Mouse (Mus musculus) lung, postnatal 0 days (tissue): ENCODE results near the gene Hao1. TPM values are rescaled to one million over a fixed set of nuclear protein-coding genes. Genes with fewer than 3 reads are reported as not detected.
A peak's percentile ranks its signal among the peaks of the same experiment; 100 is the strongest.

Source experiments
- ATAC-seq: fragments of 200-750 bp; cut with Nextera tagmentation; 2 replicates; pipeline ENCODE4 v1.8.0; 2017; ENCODE audit warnings: moderate library complexity
- DNase-seq: peaks from one replicate; pipeline ENCODE4 v3.0.0-alpha.2; 2016; ENCODE audit warnings: low spot score
- H3K27ac ChIP-seq: fragments of 300-500 bp; sonication (generic); 2 replicates; pipeline ENCODE4 v1.5.1; 2014; ENCODE audit warnings: antibody characterized with exemption, mild to moderate bottlenecking, low read length, mixed read lengths
- H3K27me3 ChIP-seq: fragments of 300-500 bp; sonication (generic); replicated peaks from 2 replicates; pipeline ENCODE4 v1.6.1; 2014; ENCODE audit warnings: low read length, mixed read lengths; ENCODE audit not compliant: insufficient read depth
- H3K36me3 ChIP-seq: fragments of 300-500 bp; sonication (generic); 2 replicates; pipeline ENCODE4 v1.6.1; 2014; ENCODE audit warnings: low read length, mixed read lengths; ENCODE audit not compliant: insufficient read depth
- H3K4me1 ChIP-seq: fragments of 300-500 bp; sonication (generic); 2 replicates; pipeline ENCODE4 v1.6.1; 2014; ENCODE audit warnings: antibody characterized with exemption, low read depth, low read length, mixed read lengths; ENCODE audit not compliant: insufficient read depth
- H3K4me2 ChIP-seq: fragments of 300-500 bp; sonication (generic); replicated peaks from 2 replicates; pipeline ENCODE4 v1.6.1; 2014; ENCODE audit warnings: low read depth, mild to moderate bottlenecking, low read length, moderate library complexity, mixed read lengths
- H3K4me3 ChIP-seq: fragments of 300-500 bp; sonication (generic); 2 replicates; pipeline ENCODE4 v1.5.1; 2014; ENCODE audit warnings: low read depth, low read length
- H3K9ac ChIP-seq: fragments of 300-500 bp; sonication (generic); replicated peaks from 2 replicates; pipeline ENCODE4 v1.6.1; 2014; ENCODE audit warnings: low read depth, mild to moderate bottlenecking
- H3K9me3 ChIP-seq: fragments of 300-500 bp; sonication (generic); 2 replicates; pipeline ENCODE4 v1.6.1; 2016; ENCODE audit warnings: low read length, mixed read lengths
- CTCF ChIP-seq: IDR thresholded peaks from 2 replicates; pipeline ENCODE4 v1.5.1; 2016; ENCODE audit warnings: antibody characterized with exemption, mild to moderate bottlenecking
- EP300 ChIP-seq: IDR thresholded peaks from 2 replicates; pipeline ENCODE4 v1.6.1; 2016; ENCODE audit warnings: antibody characterized with exemption, mild to moderate bottlenecking, control low read depth
- WGBS: fragments of 180-500 bp; shearing (Covaris S2); extraction: QIAGEN DNeasy Blood & Tissue Kit; methylation state at CpG from one replicate; pipeline ENCODE4 v1.1.7; 2014; 5-methylcytosine and 5-hydroxymethylcytosine counted together
- polyA plus RNA-seq: library from polyadenylated mRNA; unstranded; fragments of >200 nt; fragmentation: Nextera tagmentation; extraction: Ambion mirVana; gene quantifications from 2 replicates; pipeline ENCODE4 v1.2.1, GENCODE M21; 2015

Gene Hao1
- 0.06 and 0.11 TPM in 2 replicates for polyA plus RNA-seq

- no peak within 1 kb of the TSS for H3K27ac ChIP-seq
- no peak for TF ChIP-seq CTCF
- TF ChIP-seq EP300, result no peak
- WGBS, result 77% methylated on average over 8 of the region's 8 CpGs
- DNase-seq (no peak), ATAC-seq (no peak)
- no peaks in the 10 kb centered on the region for H3K9me3 ChIP-seq
- no peak within 1 kb of the TSS for H3K4me2 ChIP-seq
- H3K36me3 ChIP-seq, result no peaks in the 10 kb centered on the region
- no peaks in the 10 kb centered on the region for H3K27me3 ChIP-seq
- no peaks in the 10 kb centered on the region for H3K4me1 ChIP-seq
- no peak within 1 kb of the TSS for H3K9ac ChIP-seq
- H3K4me3 ChIP-seq, result no peak within 1 kb of the TSS
Measured at GRCm38 (mm10) chr2:134554221-134554727, at the start of gene Hao1. Hao1 (minus strand) TSS chr2:134554368.

GRCm38 (mm10) chr2:134591081-134591694, 37.0 kb upstream of the Hao1 start:
- TF ChIP-seq EP300 (no peak), CTCF (no peak)
- Histone ChIP-seq H3K27ac (no peak overlapping the region), H3K36me3 (no peaks in the 10 kb centered on the region), H3K9me3 (no peaks in the 10 kb centered on the region), H3K9ac (no peak overlapping the region), H3K27me3 (no peaks in the 10 kb centered on the region), H3K4me3 (no peak overlapping the region), H3K4me2 (no peak overlapping the region), H3K4me1 (no peaks in the 10 kb centered on the region)
- no peak for DNase-seq
- WGBS, result 93% methylated on average over 6 of the region's 6 CpGs
- no peak for ATAC-seq

DNA sequence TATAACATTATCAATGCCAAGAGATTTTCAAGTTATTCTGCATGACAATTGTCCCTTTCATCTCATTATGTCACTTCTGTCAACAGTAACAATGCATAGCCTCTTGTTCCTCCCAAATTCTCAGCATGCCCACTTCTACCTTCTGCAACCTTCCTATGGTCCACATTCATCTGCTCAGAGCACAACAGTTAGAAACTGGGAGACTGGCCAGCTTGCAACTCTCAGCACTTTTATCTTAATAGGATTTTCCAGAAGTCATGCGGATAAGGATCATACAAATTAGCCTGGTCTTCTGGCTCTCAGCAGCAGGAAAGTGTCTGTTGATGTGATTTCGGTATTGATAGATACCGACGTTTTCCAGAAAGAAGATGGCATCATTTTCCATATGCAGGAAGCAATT, 31.1 kb upstream of the Hao1 start:
- Histone ChIP-seq H3K4me3 (no peak overlapping the region), H3K9me3 (no peaks in the 10 kb centered on the region), H3K4me1 (no peaks in the 10 kb centered on the region), H3K36me3 (no peaks in the 10 kb centered on the region), H3K4me2 (no peak overlapping the region), H3K9ac (no peak overlapping the region), H3K27me3 (no peaks in the 10 kb centered on the region), H3K27ac (no peak overlapping the region)
- DNase-seq, result no peak
- no peak for ATAC-seq
- TF ChIP-seq EP300 (no peak), CTCF (no peak)
- 31% methylated on average over 4 of the region's 4 CpGs for WGBS

DNA sequence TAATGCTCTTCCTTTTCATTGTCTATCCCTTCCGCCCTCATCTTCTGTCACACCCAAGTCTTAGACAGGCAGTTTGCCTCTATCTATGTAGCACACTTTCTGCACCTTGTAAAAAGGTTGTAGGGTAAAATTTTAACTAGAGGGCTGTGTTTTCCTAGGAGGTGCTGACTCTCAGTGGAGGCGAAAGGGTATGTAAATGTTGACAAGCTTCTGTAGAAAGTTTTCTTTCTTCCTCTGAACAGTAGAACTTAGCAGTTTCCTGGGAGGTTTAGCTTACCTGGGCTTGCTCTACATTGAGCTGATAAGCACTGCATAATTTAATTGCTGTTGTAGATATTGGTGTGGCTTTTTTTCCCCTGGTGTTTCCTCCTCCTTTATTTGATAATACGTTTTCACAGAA, 5.3 kb upstream of the Hao1 start:
- Histone ChIP-seq H3K4me3 (no peak overlapping the region), H3K4me1 (no peaks in the 10 kb centered on the region), H3K27ac (no peak overlapping the region), H3K27me3 (no peaks in the 10 kb centered on the region), H3K9ac (no peak overlapping the region), H3K36me3 (no peaks in the 10 kb centered on the region), H3K4me2 (no peak overlapping the region), H3K9me3 (no peaks in the 10 kb centered on the region)
- no peak for ATAC-seq
- whole genome bisulfite sequencing, result 61% methylated on average over 3 of the region's 3 CpGs
- no peak for DNase-seq
- TF ChIP-seq EP300, result no peak
- no peak for TF ChIP-seq CTCF

GRCm38 (mm10) chr2:134552358-134552757, 1.8 kb downstream of the Hao1 start:
- Histone ChIP-seq H3K27me3 (no peaks in the 10 kb centered on the region), H3K9me3 (no peaks in the 10 kb centered on the region), H3K4me3 (no peak overlapping the region), H3K27ac (no peak overlapping the region), H3K4me1 (no peaks in the 10 kb centered on the region), H3K4me2 (no peak overlapping the region), H3K36me3 (no peaks in the 10 kb centered on the region), H3K9ac (no peak overlapping the region)
- ATAC-seq (no peak), DNase-seq (no peak)
- TF ChIP-seq EP300 (no peak), CTCF (no peak)

GRCm38 (mm10) chr2:134549770-134550169, 4.4 kb downstream of the Hao1 start:
- no peaks in the 10 kb centered on the region for H3K36me3 ChIP-seq
- no peak overlapping the region for H3K4me2 ChIP-seq
- H3K27ac ChIP-seq, result no peak overlapping the region
- DNase-seq, result peak; percentile 61
- H3K9ac ChIP-seq, result no peak overlapping the region
- H3K4me3 ChIP-seq, result no peak overlapping the region
- 9% methylated on average over 4 of the region's 4 CpGs for WGBS
- no peaks in the 10 kb centered on the region for H3K4me1 ChIP-seq
- peak; percentile 84 for TF ChIP-seq CTCF
- TF ChIP-seq EP300, result no peak
- no peaks in the 10 kb centered on the region for H3K27me3 ChIP-seq
- no peak for ATAC-seq
- no peaks in the 10 kb centered on the region for H3K9me3 ChIP-seq
